Mouse (Mus musculus): ENCODE measurements around the gene Acnat1. TPM values are rescaled to one million over a fixed set of nuclear protein-coding genes. Genes with fewer than 3 reads are reported as not detected.
"Not testable (repeated sequence)": the region's sequence is repeated elsewhere in the genome, so short reads cannot be mapped to it uniquely, and the experiment has no call there.

The Acnat1 gene
- not detected for total RNA-seq (2021)
- long read RNA-seq, experiment 1, result 0 reads
- long read RNA-seq, experiment 2, result 0 reads

- DNase-seq (ENCODE audit: low spot score), result no peak
Observed at GRCm38 (mm10) chr4:49473435-49474100, at the start of gene Acnat1. Gene Acnat1, minus strand, starts transcription at chr4:49473912.

GRCm38 (mm10) chr4:49522576-49522975, 48.9 kb upstream of the Acnat1 start:
- DNase-seq (ENCODE audit: low spot score), result no peak

- DNase-seq (ENCODE audit: low spot score), result no peak
Observed at GRCm38 (mm10) chr4:49521346-49521745, 47.6 kb upstream of the Acnat1 start.

GRCm38 (mm10) chr4:49520572-49521340, 47.0 kb upstream of the Acnat1 start, which contains the start of the genes Mrpl50 and Zfp189:
Gene Mrpl50, minus strand, starts transcription at chr4:49521093.
Gene Zfp189, plus strand, starts transcription at chr4:49521176.
- DNase-seq (ENCODE audit: low spot score), result peak; percentile 95

- no peak for DNase-seq (ENCODE audit: low spot score)
Observed at GRCm38 (mm10) chr4:49519476-49519875, 45.8 kb upstream of the Acnat1 start.

GRCm38 (mm10) chr4:49514441-49514840, 40.7 kb upstream of the Acnat1 start:
- no peak for DNase-seq (ENCODE audit: low spot score)

- no peak for DNase-seq (ENCODE audit: low spot score)
Observed at GRCm38 (mm10) chr4:49512636-49513035, 38.9 kb upstream of the Acnat1 start.

GRCm38 (mm10) chr4:49510236-49510835, 36.6 kb upstream of the Acnat1 start:
- DNase-seq (ENCODE audit: low spot score), result not testable (repeated sequence)

- DNase-seq (ENCODE audit: low spot score), result no peak
Observed at GRCm38 (mm10) chr4:49509183-49509582, 35.5 kb upstream of the Acnat1 start.

- DNase-seq (ENCODE audit: low spot score), result no peak
Observed at GRCm38 (mm10) chr4:49506386-49506785, 32.7 kb upstream of the Acnat1 start, which contains the start of gene Baat. Gene Baat, minus strand, starts transcription at chr4:49506557.

- no peak for DNase-seq (ENCODE audit: low spot score)
Observed at GRCm38 (mm10) chr4:49503563-49503962, 29.9 kb upstream of the Acnat1 start.

- not testable (repeated sequence) for DNase-seq (ENCODE audit: low spot score)
Observed at GRCm38 (mm10) chr4:49485934-49486650, 12.4 kb upstream of the Acnat1 start.

- no peak for DNase-seq (ENCODE audit: low spot score)
Observed at GRCm38 (mm10) chr4:49485442-49485841, 11.7 kb upstream of the Acnat1 start.

- DNase-seq (ENCODE audit: low spot score), result no peak
Observed at GRCm38 (mm10) chr4:49480896-49481295, 7.2 kb upstream of the Acnat1 start.

- no peak for DNase-seq (ENCODE audit: low spot score)
Observed at GRCm38 (mm10) chr4:49480104-49480760, 6.5 kb upstream of the Acnat1 start.

- not testable (repeated sequence) for DNase-seq (ENCODE audit: low spot score)
Observed at GRCm38 (mm10) chr4:49479035-49479434, 5.3 kb upstream of the Acnat1 start.

- no peak for DNase-seq (ENCODE audit: low spot score)
Observed at GRCm38 (mm10) chr4:49478118-49478877, 4.6 kb upstream of the Acnat1 start.

- DNase-seq (ENCODE audit: low spot score), result no peak
Observed at GRCm38 (mm10) chr4:49474583-49474982, 871 bp upstream of the Acnat1 start.

GRCm38 (mm10) chr4:49469435-49470151, 4.1 kb downstream of the Acnat1 start:
- no peak for DNase-seq (ENCODE audit: low spot score)
